Mouse (Mus musculus) bone marrow, adult 2 months (tissue): ENCODE data around the gene Alx3. TPM values are rescaled to one million over a fixed set of nuclear protein-coding genes. Genes with fewer than 3 reads are reported as not detected.

Source experiments
- H3K27ac ChIP-seq: fragments of 200-500 bp; 2 replicates; pipeline ENCODE4 v1.5.1; 2012; ENCODE audit warnings: low read depth, mild to moderate bottlenecking, control low read depth, inconsistent platforms, low read length; ENCODE audit not compliant: control insufficient read depth, poor library complexity, insufficient read depth
- H3K4me1 ChIP-seq: fragments of 200-500 bp; 2 replicates; pipeline ENCODE4 v1.6.1; 2011; ENCODE audit warnings: low read length; ENCODE audit not compliant: control insufficient read depth, insufficient read depth
- H3K4me3 ChIP-seq: fragments of 200-500 bp; replicated peaks from 2 replicates; pipeline ENCODE3; 2011; ENCODE audit warnings: mild to moderate bottlenecking, low read depth, low read length, control low read depth; ENCODE audit not compliant: control insufficient read depth
- CTCF ChIP-seq: fragments of 200-500 bp; IDR thresholded peaks from 2 replicates; pipeline ENCODE4 v1.5.1; 2011; ENCODE audit warnings: low read length, control low read depth; ENCODE audit not compliant: control insufficient read depth, insufficient read depth
- POLR2A ChIP-seq: fragments of 200-500 bp; IDR thresholded peaks from 2 replicates; pipeline ENCODE4 v1.6.1; 2011; ENCODE audit warnings: low read depth, mild to moderate bottlenecking, control low read depth, low read length, borderline replicate concordance; ENCODE audit not compliant: control insufficient read depth
- WGBS: fragments of 180-500 bp; shearing (Covaris S2); methylation state at CpG from one replicate; pipeline ENCODE4 v1.1.7; 2018; 5-methylcytosine and 5-hydroxymethylcytosine counted together
- polyA plus RNA-seq: library from polyadenylated mRNA; stranded (reverse); fragments of >200 nt; gene quantifications from 2 replicates; pipeline ENCODE4 v1.2.4, GENCODE M21; 2011; ENCODE audit warnings: low replicate concordance; ENCODE audit not compliant: missing spikeins, insufficient read depth, insufficient read length

The Alx3 gene
- polyA plus RNA-seq, 1 experiment, result not detected

DNA sequence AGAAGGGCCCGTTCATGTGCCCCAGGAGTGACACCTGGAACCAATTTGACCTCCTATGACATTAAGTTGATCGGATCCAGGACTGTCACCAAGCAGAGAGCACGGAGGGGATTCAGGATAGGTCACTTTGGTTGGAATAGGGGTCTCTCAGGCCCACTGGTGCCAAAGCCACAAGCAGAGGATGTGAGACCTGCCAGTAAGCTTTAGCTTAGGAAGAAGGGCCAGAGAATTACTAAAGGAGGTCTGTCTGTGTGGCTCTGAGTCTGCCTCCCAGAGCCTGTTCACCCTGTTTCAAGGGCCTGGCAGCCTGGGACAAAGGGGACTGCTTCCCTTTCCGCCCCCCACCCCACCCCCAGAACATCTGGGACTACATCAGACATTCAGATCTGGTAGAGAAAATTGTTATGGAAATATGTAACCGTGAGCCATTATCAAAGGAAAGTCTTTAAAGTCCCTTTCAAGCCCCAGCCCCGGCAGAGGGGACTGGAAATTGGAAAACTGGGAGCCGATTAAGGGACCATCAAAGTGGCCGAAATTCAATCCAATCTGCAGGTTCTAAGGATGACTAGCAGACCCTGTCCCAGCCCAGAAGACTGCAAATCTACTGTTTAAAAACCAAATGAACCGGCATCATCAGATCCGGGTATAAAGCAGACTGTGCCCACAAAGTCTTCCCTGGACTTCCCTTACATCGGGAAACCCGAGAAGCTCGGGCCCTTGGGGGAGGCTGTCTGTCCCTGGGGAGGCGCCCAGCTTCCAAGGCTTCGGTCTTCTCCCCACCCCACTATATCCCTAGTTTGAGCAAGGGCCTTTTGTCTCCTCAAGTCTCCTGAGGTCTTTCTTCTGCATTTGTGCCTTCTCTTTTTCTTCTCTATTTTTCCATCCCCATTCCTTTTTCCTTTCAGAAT, 13.5 kb upstream of the Alx3 start:
- no peaks in the 10 kb centered on the region for H3K4me1 ChIP-seq
- no peak overlapping the region for H3K4me3 ChIP-seq
- 13% methylated on average over 15 of the region's 15 CpGs for WGBS
- no peak for TF ChIP-seq POLR2A
- no peak for TF ChIP-seq CTCF
- H3K27ac ChIP-seq, result no peak overlapping the region

DNA sequence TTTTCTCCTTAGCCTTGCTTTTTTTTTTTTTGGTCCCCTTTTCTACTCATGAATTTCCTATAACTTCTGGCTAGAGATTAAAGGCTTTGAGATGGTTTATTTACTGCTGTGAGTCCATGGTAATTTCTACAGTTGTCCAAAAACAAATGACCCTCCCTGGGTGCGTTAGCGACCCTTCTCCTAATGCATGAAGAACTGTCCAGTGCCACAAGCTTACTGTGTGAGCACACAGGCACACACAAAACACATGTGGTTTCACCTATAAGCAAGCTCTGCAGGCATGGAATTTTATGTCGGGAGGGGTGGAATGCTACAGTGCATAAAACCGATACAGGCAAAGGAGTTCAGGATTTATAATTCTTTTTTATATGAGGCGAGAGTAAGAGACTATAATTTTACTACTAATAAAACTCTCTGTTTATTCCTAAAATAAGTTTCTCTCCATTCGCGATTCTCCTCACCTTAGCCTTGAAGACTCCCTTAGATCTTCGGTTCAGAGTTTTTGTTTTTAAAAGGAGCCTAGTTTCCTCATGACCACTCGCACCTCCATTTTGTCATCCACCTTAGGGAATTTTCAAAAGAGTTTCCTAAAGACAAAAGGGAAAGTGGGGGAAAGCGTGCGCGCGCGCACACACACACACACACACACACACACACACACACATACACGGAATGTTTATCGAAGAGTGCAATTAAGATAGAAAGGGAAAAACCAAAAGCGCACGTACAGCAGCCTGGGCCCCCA, 12.5 kb upstream of the Alx3 start:
- WGBS, result 4% methylated on average over 18 of the region's 18 CpGs
- H3K4me3 ChIP-seq, result no peak overlapping the region
- TF ChIP-seq CTCF, result no peak
- TF ChIP-seq POLR2A, result no peak
- H3K27ac ChIP-seq, result no peak overlapping the region
- no peaks in the 10 kb centered on the region for H3K4me1 ChIP-seq

DNA sequence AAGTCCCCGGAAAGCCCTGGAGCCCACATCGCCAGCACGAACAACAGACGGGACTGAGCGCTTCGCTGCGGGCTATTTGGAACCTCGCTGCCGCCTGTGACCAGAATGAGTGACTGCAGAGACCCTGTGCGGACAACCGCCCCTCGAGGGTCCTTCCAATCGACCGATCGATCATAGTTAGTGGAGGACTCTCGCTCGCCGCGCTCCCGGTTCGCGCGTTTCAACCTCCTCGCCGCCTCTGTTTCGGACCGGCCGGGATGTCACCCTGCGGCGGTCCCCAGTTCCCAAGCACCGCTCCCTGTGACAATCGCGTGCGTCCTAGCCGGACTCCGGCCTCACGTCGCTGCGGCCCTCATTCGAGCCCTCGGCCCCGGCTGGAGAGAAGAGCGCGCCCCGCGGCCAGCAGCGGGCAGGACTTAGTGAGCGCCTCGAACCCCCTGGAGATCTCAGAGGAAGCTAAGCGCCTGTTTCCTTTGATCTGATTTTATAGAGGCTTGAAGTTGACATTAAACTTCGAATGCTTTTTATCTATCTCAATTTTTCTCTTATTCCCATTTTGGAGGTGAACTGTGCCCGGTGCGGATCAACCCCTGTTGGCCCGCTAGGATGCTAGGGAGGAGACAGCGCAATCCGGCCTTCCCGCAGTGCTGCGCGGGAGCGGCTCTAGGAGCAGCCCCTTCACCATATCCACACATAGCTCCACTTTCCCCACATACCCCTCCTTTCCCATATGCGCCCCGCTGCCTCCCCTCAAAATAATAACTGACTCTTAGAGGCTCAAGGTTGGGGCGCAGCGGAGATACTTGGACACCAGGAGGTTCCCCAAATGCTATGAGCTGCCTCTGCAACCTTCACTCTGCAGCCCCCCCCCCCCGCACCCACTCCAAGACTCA, 11.7 kb upstream of the Alx3 start:
- 5% methylated on average over 65 of the region's 65 CpGs for WGBS
- Histone ChIP-seq H3K27ac (no peak overlapping the region), H3K4me1 (no peaks in the 10 kb centered on the region), H3K4me3 (no peak overlapping the region)
- TF ChIP-seq POLR2A (no peak), CTCF (no peak)

DNA sequence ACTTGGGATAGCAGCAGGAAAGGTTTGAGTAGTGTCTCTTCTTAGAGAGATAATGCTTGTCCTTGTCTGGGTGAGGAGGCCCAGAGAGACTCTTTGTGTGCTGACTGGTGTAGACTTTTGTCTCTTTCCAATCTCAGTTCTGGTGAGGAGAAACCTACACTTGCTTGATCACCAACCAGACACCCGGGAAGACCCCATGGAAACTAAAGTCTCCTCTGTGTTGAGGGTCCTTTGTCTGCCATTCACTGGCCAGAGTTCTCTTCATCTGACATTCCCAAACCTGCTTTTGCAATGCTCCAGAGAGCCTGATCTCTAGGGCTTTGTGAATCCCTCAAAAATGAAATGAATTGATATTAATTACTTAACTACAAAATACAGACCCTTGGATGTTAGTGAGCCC, 10.9 kb upstream of the Alx3 start:
- H3K4me3 ChIP-seq, result no peak overlapping the region
- WGBS, result 21% methylated on average over 1 of the region's 1 CpGs
- H3K4me1 ChIP-seq, result no peaks in the 10 kb centered on the region

DNA sequence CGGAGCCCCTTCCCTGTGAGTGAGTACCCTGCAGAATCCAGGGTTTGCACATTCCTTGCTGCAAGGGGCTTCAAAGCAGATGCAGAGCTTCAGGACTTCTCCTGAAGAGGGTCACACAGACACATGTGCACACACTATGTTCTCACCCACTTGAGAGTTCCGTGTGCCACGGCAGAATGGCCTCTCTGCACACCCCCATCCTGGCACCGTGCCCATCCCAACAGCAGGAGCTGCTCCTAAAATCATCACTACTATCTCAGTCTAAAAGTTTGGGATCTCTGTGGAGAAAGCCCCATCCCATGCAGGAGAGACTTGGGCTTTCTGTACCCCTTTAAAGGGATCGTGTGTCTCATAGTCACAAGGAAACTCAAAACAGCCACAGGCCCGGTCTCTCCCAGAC, 8.3 kb upstream of the Alx3 start:
- TF ChIP-seq CTCF, result no peak
- no peak for TF ChIP-seq POLR2A
- Histone ChIP-seq H3K4me1 (no peaks in the 10 kb centered on the region), H3K4me3 (no peak overlapping the region), H3K27ac (no peak overlapping the region)
- WGBS, result 72% methylated on average over 6 of the region's 6 CpGs

More for the DNA sequence above, 10.9 kb upstream of the Alx3 start:
- no peak for TF ChIP-seq CTCF
- TF ChIP-seq POLR2A, result no peak
- no peak overlapping the region for H3K27ac ChIP-seq

DNA sequence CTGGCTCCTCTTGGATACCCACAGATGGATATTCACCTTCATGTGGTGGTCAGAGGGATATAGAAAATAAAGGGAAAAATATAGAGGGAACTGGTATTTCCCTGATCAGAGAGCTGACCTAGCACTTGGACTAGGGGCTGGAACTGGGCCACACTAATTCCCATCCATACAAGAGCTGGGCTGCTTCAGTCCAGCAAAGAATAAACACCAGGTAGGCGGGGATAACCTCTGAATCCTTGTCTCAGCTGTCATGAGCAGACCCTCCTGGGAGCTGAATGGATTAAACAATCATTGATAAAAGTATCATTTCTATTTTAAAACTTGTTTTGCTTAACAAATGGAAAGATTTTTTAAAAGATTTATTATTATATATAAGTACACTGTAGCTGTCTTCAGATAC, 3.2 kb upstream of the Alx3 start:
- 68% methylated on average over 1 of the region's 1 CpGs for WGBS
- no peak for TF ChIP-seq POLR2A
- TF ChIP-seq CTCF, result no peak
- no peak overlapping the region for H3K27ac ChIP-seq

DNA sequence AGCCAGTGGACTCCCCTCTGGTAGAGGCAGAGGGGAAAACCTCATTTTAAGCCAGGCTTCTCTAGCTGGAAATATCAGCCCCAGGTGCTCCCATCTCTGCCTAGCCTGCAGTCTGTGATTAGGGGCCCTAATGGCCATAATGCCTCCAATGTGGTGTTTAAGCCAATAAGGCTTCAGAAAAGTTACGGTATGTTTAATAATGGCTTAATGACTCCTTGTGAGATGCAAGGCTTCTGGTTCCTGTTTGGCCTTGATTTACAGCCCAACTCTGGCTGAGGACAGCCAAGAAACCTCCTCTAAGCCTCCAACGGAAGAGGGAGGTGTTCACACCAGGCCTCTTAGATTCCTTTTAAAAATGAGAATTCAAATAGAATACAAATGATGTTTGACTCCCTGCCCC, 1.2 kb upstream of the Alx3 start:
- no peak for TF ChIP-seq CTCF
- no peak for TF ChIP-seq POLR2A
- Histone ChIP-seq H3K4me1 (no peaks in the 10 kb centered on the region; the same call in 1 of the 2 replicates), H3K27ac (no peak overlapping the region), H3K4me3 (no peak overlapping the region)
- WGBS, result 15% methylated on average over 2 of the region's 2 CpGs

More for the DNA sequence above, 3.2 kb upstream of the Alx3 start:
- no peak overlapping the region for H3K4me3 ChIP-seq
- no peaks in the 10 kb centered on the region; the same call in 1 of the 2 replicates for H3K4me1 ChIP-seq
